Mouse (Mus musculus) midbrain, embryonic 12.5 days (tissue): Measurements from ENCODE around the gene Ankrd33b. TPM values are rescaled to one million over a fixed set of nuclear protein-coding genes. Genes with fewer than 3 reads are reported as not detected.

Experiments
- ATAC-seq: fragments of 200-750 bp; cut with Nextera tagmentation; 2 replicates; pipeline ENCODE4 v1.8.0; 2017; ENCODE audit warnings: low read depth, moderate TSS enrichment, moderate library complexity; ENCODE audit not compliant: low FRiP score
- H3K27ac ChIP-seq: fragments of 300-500 bp; sonication (generic); replicated peaks from 2 replicates; pipeline ENCODE4 v1.5.1; 2016; ENCODE audit warnings: mild to moderate bottlenecking
- H3K27me3 ChIP-seq: fragments of 300-500 bp; sonication (generic); 2 replicates; pipeline ENCODE4 v1.6.1; 2016; ENCODE audit warnings: mild to moderate bottlenecking
- H3K36me3 ChIP-seq: fragments of 300-500 bp; sonication (generic); 2 replicates; pipeline ENCODE4 v1.6.1; 2016
- H3K4me1 ChIP-seq: fragments of 300-500 bp; sonication (generic); 2 replicates; pipeline ENCODE4 v1.6.1; 2016
- H3K4me2 ChIP-seq: fragments of 300-500 bp; sonication (generic); replicated peaks from 2 replicates; pipeline ENCODE4 v1.6.1; 2016; ENCODE audit warnings: mild to moderate bottlenecking, moderate library complexity
- H3K4me3 ChIP-seq: fragments of 300-500 bp; sonication (generic); 2 replicates; pipeline ENCODE4 v1.5.1; 2016; ENCODE audit warnings: mild to moderate bottlenecking
- H3K9ac ChIP-seq: fragments of 300-500 bp; sonication (generic); replicated peaks from 2 replicates; pipeline ENCODE4 v1.6.1; 2016; ENCODE audit warnings: mild to moderate bottlenecking, moderate library complexity
- H3K9me3 ChIP-seq: fragments of 300-500 bp; sonication (generic); 2 replicates; pipeline ENCODE4 v1.6.1; 2016; ENCODE audit warnings: mild to moderate bottlenecking
- WGBS: fragments of 180-500 bp; shearing (Covaris S2); methylation state at CpG from one replicate; pipeline ENCODE4 v1.1.7; 2016; 5-methylcytosine and 5-hydroxymethylcytosine counted together
- polyA plus RNA-seq: library from polyadenylated mRNA; unstranded; fragments of >200 nt; fragmentation: Nextera tagmentation; extraction: Ambion mirVana; gene quantifications from 2 replicates; pipeline ENCODE4 v1.2.1, GENCODE M21; 2016

Ankrd33b gene
- polyA plus RNA-seq, 1 experiment from 2014 or later: 0.71 TPM

GRCm38 (mm10) chr15:31349810-31350341 is 17.6 kb downstream of the Ankrd33b start:
- no peaks in the 10 kb centered on the region for H3K4me1 ChIP-seq
- ATAC-seq: no peak
- H3K4me2 ChIP-seq: no peak overlapping the region
- no peak overlapping the region for H3K27ac ChIP-seq
- H3K36me3 ChIP-seq: no peaks in the 10 kb centered on the region
- H3K4me3 ChIP-seq: no peak overlapping the region
- peaks cover 9% of the 10 kb centered on the region; the same call in 1 of the 2 replicates for H3K27me3 ChIP-seq
- WGBS: 84% methylated on average over 7 of the region's 7 CpGs
- no peak overlapping the region for H3K9ac ChIP-seq
- H3K9me3 ChIP-seq: no peaks in the 10 kb centered on the region

GRCm38 (mm10) chr15:31349046-31349445 is 18.5 kb downstream of the Ankrd33b start:
- Histone ChIP-seq H3K9me3 (no peaks in the 10 kb centered on the region), H3K27me3 (peaks cover 9% of the 10 kb centered on the region; the same call in 1 of the 2 replicates), H3K4me3 (no peak overlapping the region), H3K36me3 (no peaks in the 10 kb centered on the region), H3K4me2 (no peak overlapping the region), H3K4me1 (no peaks in the 10 kb centered on the region), H3K27ac (no peak overlapping the region), H3K9ac (no peak overlapping the region)
- no peak for ATAC-seq
- WGBS: 88% methylated on average over 5 of the region's 5 CpGs

- no peak overlapping the region for H3K9ac ChIP-seq
- 82% methylated on average over 5 of the region's 5 CpGs for WGBS
These were observed 19.3 kb downstream of the Ankrd33b start for GRCm38 (mm10) chr15:31348241-31348640.

GRCm38 (mm10) chr15:31346508-31346907 is 21.0 kb downstream of the Ankrd33b start:
- H3K9me3 ChIP-seq: no peaks in the 10 kb centered on the region
- peaks cover 12% of the 10 kb centered on the region for H3K27me3 ChIP-seq
- H3K36me3 ChIP-seq: no peaks in the 10 kb centered on the region
- H3K4me1 ChIP-seq: peaks cover 8% of the 10 kb centered on the region; the same call in 1 of the 2 replicates
- no peak for ATAC-seq
- WGBS: 70% methylated on average over 2 of the region's 2 CpGs
- H3K27ac ChIP-seq: no peak overlapping the region
- H3K4me2 ChIP-seq: no peak overlapping the region
- no peak overlapping the region for H3K9ac ChIP-seq
- H3K4me3 ChIP-seq: no peak overlapping the region

More at GRCm38 (mm10) chr15:31348241-31348640, 19.3 kb downstream of the Ankrd33b start:
- peaks cover 4% of the 10 kb centered on the region; the same call in 1 of the 2 replicates for H3K4me1 ChIP-seq
- H3K4me3 ChIP-seq: no peak overlapping the region
- H3K9me3 ChIP-seq: no peaks in the 10 kb centered on the region
- no peak overlapping the region for H3K27ac ChIP-seq
- no peaks in the 10 kb centered on the region for H3K36me3 ChIP-seq
- peaks cover 9% of the 10 kb centered on the region; the same call in 1 of the 2 replicates for H3K27me3 ChIP-seq
- no peak for ATAC-seq
- no peak overlapping the region for H3K4me2 ChIP-seq

GRCm38 (mm10) chr15:31345366-31345765 is 22.2 kb downstream of the Ankrd33b start:
- peaks cover 8% of the 10 kb centered on the region for H3K27me3 ChIP-seq
- H3K27ac ChIP-seq: no peak overlapping the region
- no peak overlapping the region for H3K4me2 ChIP-seq
- no peaks in the 10 kb centered on the region for H3K36me3 ChIP-seq
- H3K4me3 ChIP-seq: no peak overlapping the region
- ATAC-seq: no peak
- no peaks in the 10 kb centered on the region for H3K9me3 ChIP-seq
- H3K9ac ChIP-seq: no peak overlapping the region
- WGBS: 86% methylated on average over 9 of the region's 9 CpGs
- peaks cover 8% of the 10 kb centered on the region; the same call in 1 of the 2 replicates for H3K4me1 ChIP-seq

- Histone ChIP-seq H3K27me3 (peaks cover 7% of the 10 kb centered on the region), H3K9me3 (no peaks in the 10 kb centered on the region), H3K36me3 (no peaks in the 10 kb centered on the region), H3K4me3 (no peak overlapping the region), H3K27ac (no peak overlapping the region), H3K4me1 (peaks cover 8% of the 10 kb centered on the region; the same call in 1 of the 2 replicates), H3K9ac (no peak overlapping the region), H3K4me2 (no peak overlapping the region)
- no peak for ATAC-seq
- 95% methylated on average over 18 of the region's 18 CpGs for WGBS
These were observed 22.7 kb downstream of the Ankrd33b start for GRCm38 (mm10) chr15:31344811-31345211.

- Histone ChIP-seq H3K9me3 (no peaks in the 10 kb centered on the region), H3K4me3 (no peak overlapping the region), H3K27ac (no peak overlapping the region), H3K9ac (no peak overlapping the region), H3K36me3 (no peaks in the 10 kb centered on the region), H3K4me2 (no peak overlapping the region), H3K4me1 (peaks cover 8% of the 10 kb centered on the region; the same call in 1 of the 2 replicates), H3K27me3 (peaks cover 3% of the 10 kb centered on the region; the same call in 1 of the 2 replicates)
- no peak for ATAC-seq
- WGBS: 14% methylated on average over 6 of the region's 6 CpGs
These were observed 23.9 kb downstream of the Ankrd33b start for GRCm38 (mm10) chr15:31343602-31344001.

- H3K4me2 ChIP-seq: no peak overlapping the region
- peaks cover 3% of the 10 kb centered on the region; the same call in 1 of the 2 replicates for H3K27me3 ChIP-seq
- 64% methylated on average over 8 of the region's 8 CpGs for WGBS
- no peak overlapping the region for H3K9ac ChIP-seq
- no peaks in the 10 kb centered on the region for H3K36me3 ChIP-seq
- no peak overlapping the region for H3K27ac ChIP-seq
- peaks cover 8% of the 10 kb centered on the region; the same call in 1 of the 2 replicates for H3K4me1 ChIP-seq
- no peak overlapping the region for H3K4me3 ChIP-seq
- no peak for ATAC-seq
- H3K9me3 ChIP-seq: no peaks in the 10 kb centered on the region
These were observed 25.0 kb downstream of the Ankrd33b start for GRCm38 (mm10) chr15:31342496-31342901.

GRCm38 (mm10) chr15:31342001-31342400 is 25.5 kb downstream of the Ankrd33b start:
- Histone ChIP-seq H3K27ac (no peak overlapping the region), H3K4me3 (no peak overlapping the region), H3K4me1 (peaks cover 8% of the 10 kb centered on the region; the same call in 1 of the 2 replicates), H3K27me3 (peaks cover 3% of the 10 kb centered on the region; the same call in 1 of the 2 replicates), H3K36me3 (no peaks in the 10 kb centered on the region), H3K4me2 (no peak overlapping the region), H3K9me3 (no peaks in the 10 kb centered on the region), H3K9ac (no peak overlapping the region)
- 0 out of 2 replicates have a peak, but pooled peaks have one; percentile 19 for ATAC-seq
- WGBS: 70% methylated on average over 1 of the region's 1 CpGs

GRCm38 (mm10) chr15:31338656-31339291 is 28.8 kb downstream of the Ankrd33b start:
- Histone ChIP-seq H3K27ac (no peak overlapping the region), H3K36me3 (no peaks in the 10 kb centered on the region), H3K4me3 (no peak overlapping the region), H3K4me2 (no peak overlapping the region), H3K27me3 (peaks cover 3% of the 10 kb centered on the region; the same call in 1 of the 2 replicates), H3K9me3 (no peaks in the 10 kb centered on the region), H3K9ac (no peak overlapping the region), H3K4me1 (peaks cover 8% of the 10 kb centered on the region; the same call in 1 of the 2 replicates)
- ATAC-seq: no peak
- WGBS: 87% methylated on average over 10 of the region's 10 CpGs

GRCm38 (mm10) chr15:31337983-31338382 is 29.5 kb downstream of the Ankrd33b start:
- Histone ChIP-seq H3K27ac (no peak overlapping the region), H3K4me1 (peaks cover 4% of the 10 kb centered on the region; the same call in 1 of the 2 replicates), H3K36me3 (no peaks in the 10 kb centered on the region), H3K27me3 (peaks cover 3% of the 10 kb centered on the region; the same call in 1 of the 2 replicates), H3K4me2 (no peak overlapping the region), H3K9me3 (no peaks in the 10 kb centered on the region), H3K9ac (no peak overlapping the region), H3K4me3 (no peak overlapping the region)
- no peak for ATAC-seq
- 89% methylated on average over 6 of the region's 6 CpGs for WGBS

- no peak overlapping the region for H3K4me2 ChIP-seq
- no peak overlapping the region for H3K9ac ChIP-seq
- ATAC-seq: no peak
- no peaks in the 10 kb centered on the region for H3K27me3 ChIP-seq
- peaks cover 2% of the 10 kb centered on the region; the same call in 1 of the 2 replicates for H3K4me1 ChIP-seq
- H3K9me3 ChIP-seq: no peaks in the 10 kb centered on the region
- H3K36me3 ChIP-seq: no peaks in the 10 kb centered on the region
- H3K27ac ChIP-seq: no peak overlapping the region
- WGBS: 89% methylated on average over 14 of the region's 14 CpGs
- no peak overlapping the region for H3K4me3 ChIP-seq
These were observed 30.3 kb downstream of the Ankrd33b start for GRCm38 (mm10) chr15:31337192-31337741.
